Mouse (Mus musculus) v-Abl transformed pro-B cells (cell line): ENCODE measurements at regions not wholly inside any gene's neighbourhood (a gene's known extent, or its start where the extent isn't known, plus 50 kb on each side); places are given as distances from the start of the nearest gene placed in this dataset.

Experiments used
- in situ Hi-C, 2 experiments: fragments of 400-800 bp; cut with MboI; formaldehyde crosslinking; loops; one replicate each; pipeline ENCODE4 v1.15.1; 2025; ENCODE audit not compliant: unreplicated experiment in 2 of 2

GRCm38 (mm10) chr1:185684638-185685037 lies 230.0 kb downstream of the Slc30a10 start:
- in situ Hi-C loops: no loop called here

- in situ Hi-C loops: no loop called here
These were observed 233.9 kb downstream of the Slc30a10 start for GRCm38 (mm10) chr1:185688506-185688905.

- in situ Hi-C loops: no loop called here
These were observed 240.7 kb downstream of the Slc30a10 start for GRCm38 (mm10) chr1:185695394-185695793.

DNA sequence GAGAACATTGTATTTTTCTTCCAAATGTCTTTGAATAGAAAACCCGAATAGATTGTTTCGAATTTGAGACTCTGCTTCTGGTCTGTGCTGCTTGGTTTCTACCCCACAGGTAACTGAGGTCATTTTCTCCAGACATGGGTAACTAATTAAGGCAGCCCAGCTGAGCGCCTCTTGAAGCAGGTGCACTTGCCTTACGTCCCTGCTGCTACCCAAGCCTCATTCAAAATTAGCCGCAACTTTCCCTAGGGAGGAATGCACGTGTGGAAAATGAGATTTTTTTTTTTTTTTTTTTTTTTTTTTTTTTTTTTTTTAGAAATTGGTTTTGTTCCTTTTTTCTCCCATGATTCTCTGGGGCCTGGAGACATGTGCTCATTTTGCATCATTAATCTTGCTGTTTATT lies 245.1 kb downstream of the Slc30a10 start:
- in situ Hi-C loops: no loop called here

GRCm38 (mm10) chr1:185726324-185726723 lies 271.7 kb downstream of the Slc30a10 start:
- in situ Hi-C loops: no loop called here

- in situ Hi-C loops: no loop called here
These were observed 272.2 kb downstream of the Slc30a10 start for GRCm38 (mm10) chr1:185726811-185727210.

GRCm38 (mm10) chr1:185727749-185728148 lies 273.1 kb downstream of the Slc30a10 start:
- in situ Hi-C loops: no loop called here

GRCm38 (mm10) chr1:185728406-185728805 lies 273.8 kb downstream of the Slc30a10 start:
- in situ Hi-C loops: no loop called here

DNA sequence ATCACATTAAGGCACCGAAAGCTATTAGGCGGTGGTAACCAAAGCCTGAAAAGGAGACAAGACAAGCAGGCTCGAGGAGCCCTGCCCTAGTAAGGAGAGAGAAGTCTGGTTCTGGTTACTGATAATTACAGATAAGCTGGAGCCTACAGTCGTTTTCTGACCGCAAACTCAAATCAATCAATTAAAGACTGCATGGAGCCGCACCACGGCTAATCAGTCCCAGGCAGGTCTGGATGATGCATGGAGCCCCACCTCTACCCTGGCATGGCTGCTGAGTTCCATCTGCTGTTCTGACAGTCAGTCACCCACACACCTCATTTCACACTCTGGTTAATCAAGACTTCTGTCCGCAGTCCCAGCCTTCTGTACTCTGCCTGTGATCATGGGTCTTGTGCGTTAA lies 276.4 kb downstream of the Slc30a10 start:
- in situ Hi-C loops: no loop called here

DNA sequence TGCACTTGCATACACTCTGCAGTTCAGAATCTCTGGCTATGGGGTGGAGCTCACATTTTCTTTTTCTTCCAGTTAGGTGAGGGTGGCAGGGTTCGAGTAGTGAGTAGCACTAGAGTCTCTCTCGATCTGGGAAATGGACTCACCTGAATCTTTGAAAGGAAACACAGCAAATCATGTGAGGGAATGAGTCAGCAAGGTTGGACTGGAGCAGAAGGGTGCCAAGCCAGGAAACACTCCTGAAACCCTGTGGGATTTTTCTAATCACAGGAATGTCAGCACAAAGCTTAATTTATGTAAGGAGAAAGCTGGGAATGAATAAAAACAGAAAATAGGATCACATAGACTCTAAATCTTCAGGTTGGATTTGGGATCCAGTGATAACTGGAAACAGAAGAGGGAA lies 282.1 kb downstream of the Slc30a10 start:
- in situ Hi-C loops: no loop called here

DNA sequence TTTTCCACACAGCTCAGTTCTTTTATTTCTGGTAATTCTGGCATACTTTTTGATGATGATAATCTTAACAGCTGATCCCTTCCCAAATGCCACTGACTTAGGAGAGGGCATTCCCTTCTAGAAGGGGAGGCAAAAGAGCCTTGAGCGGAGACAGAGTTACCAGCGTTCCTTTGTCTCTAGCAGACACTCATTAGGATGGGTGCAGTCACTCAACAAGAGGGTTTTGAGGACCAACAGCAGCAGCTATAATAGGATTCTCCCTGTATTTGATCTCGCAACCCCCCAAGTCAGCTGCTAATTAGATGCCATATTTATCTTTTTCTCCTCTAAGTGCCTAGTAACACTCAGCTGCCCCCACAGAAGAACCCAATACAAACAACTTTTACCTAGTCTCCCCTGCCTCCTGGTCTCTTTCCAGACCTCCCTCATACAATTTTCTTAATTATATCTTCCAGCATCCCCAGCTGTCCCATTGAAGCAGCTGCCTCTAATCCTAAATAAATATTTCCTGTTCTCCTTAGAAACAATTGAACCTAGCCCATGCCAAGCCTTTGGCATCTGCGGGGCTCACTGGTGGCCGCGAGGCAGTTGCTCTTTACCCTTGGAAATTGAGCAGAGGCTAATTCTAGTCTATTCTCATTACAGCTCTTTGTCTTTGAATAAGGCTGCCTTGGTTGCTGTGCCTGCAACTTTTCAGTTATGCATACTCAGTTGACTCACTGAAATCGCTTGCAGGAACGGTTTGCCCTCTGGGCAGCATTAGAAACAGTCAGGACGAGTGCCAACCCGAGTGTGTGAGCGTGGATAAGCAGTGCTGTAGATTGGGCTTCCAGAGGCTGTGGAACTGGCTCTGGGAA lies 286.6 kb downstream of the Slc30a10 start:
- in situ Hi-C loops: no loop called here

- in situ Hi-C loops: no loop called here
These were observed 294.6 kb downstream of the Slc30a10 start for GRCm38 (mm10) chr1:185749251-185749650.

DNA sequence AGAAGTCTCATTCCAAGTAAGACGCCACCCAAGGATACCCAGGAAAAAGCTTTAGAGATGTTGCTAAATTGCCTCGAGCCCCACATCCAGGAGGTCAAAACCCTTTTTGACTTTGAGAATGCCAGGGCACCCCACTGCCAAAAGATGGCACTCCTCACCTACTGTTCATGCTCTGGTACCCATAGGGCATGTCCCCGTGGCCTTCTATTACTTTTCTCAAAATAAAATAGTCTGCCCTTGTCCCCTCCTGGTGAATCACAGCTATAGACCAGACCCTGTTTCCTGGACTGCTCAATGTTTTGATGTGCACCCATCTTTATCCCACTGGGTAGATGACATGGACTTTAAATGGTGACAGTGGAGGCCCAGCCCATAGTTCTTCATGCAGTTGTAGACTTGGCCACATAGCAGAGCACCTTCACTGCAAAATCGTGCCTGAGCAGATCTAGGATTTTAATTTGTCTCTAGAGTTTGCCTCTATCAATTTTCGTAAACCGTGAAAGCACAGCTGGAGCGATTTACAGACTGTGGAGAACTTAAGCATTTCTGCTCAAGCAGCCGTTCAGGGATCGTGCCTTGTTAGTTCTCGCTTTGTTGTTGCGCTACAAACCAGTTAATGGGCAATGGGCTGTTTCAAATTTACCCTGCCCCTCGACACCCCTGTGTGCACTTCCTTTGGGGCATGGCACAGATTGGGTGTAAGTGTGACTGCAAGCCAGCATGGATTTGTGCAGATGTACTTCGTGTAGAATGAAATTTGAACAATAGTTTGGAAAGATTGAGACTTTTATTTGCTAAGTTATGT lies 300.0 kb downstream of the Slc30a10 start:
- in situ Hi-C loops: no loop called here

- in situ Hi-C loops: no loop called here
These were observed 302.7 kb downstream of the Slc30a10 start for GRCm38 (mm10) chr1:185757376-185757775.

DNA sequence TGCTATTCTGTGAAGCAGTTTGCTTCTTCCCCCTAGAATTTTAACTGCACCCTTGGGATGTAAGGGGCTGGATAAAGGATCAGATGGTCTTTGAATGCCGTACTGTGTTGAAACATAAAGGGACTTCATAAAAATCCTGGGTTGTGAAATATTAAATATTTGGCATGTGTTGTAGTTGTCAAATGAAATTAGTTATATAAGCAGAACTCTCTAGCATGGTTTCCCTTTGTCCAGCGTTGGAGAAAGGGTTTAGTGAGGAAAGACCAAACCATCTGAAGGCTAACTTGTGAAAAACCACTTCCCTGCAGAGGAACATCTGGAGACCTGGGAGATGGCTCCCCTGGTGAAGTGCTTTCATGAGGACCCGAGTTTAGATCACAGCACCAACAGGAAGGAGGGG lies 319.6 kb downstream of the Slc30a10 start:
- in situ Hi-C loops: no loop called here

DNA sequence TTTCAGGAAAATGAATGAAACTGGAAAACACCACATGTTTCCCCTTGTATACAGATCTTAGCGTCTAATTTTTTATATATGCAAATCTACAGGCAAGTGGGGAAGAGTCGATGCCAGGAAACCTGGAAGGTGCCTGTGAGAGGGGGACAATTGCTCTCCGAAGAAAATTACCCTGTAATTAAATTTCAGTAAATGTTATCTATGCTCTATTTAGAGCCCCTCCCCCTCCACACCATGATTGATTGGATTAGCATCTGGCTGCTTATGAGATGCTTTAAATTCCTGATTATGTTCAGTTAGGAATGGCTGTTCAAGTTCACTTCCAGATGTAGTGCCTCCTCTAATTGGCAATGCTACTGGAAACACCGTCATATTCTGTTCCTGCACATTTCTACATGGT lies 325.0 kb downstream of the Slc30a10 start:
- in situ Hi-C loops: no loop called here

DNA sequence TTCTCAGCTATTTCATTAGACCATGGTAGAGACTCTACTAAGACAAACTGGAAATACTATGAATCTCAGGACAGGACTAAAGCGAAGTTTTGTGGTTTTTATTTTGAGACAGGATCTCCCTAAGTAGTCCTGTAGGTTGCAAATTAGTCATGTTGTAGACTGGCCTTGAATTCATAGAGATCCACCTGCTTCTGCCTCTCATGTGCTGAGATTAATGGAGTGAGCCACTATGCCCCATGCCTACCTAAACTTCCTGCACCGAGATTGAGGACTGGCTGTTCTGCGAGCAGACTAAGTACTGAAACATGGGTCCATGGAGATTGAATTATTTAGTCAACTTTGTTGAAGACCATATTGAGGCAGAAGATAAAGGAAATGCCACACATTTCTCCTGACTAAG lies 315.0 kb downstream of the Lyplal1 start:
- in situ Hi-C loops: no loop called here

DNA sequence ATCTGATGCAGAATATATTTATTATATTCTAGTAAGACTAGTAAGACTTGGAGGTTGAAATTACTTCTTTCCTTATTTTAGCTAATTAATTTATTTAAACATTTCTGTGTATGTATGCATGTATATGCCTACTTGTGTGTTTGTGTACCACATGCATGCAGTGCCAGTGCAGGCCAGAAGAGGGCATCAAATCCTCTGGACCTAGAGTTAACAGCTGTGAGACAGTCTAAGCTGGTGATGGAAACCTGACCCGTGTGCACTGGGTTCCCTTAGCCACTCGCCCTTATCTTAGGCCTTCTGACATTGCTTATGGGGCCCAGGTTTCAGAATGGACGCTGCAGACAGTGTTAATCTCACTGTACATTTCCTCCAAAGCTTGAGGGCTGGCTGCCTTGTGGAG lies 302.2 kb downstream of the Lyplal1 start:
- in situ Hi-C loops: no loop called here

- in situ Hi-C loops: no loop called here
These were observed 298.1 kb downstream of the Lyplal1 start for GRCm38 (mm10) chr1:185819044-185819443.

DNA sequence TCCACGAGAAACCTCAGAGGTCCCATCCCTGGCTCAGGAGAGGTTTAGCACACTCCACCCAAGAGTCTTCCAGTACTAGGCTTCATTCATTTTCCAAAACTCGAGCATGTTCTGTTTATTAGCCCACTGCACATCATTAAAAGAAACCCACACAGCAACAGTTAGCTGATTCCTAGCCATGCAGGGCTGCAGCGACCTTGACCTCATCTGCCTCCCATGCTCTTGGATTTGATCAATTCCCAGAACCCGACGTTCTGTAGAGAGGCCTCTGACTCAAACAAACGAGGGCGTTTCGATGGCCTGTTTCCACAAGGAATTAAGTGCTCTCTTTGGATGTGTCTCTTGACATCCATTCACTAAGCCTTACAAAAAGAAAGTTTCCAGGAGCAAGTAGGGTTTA lies 294.9 kb downstream of the Lyplal1 start:
- in situ Hi-C loops: no loop called here

- in situ Hi-C loops: no loop called here
These were observed 293.9 kb downstream of the Lyplal1 start for GRCm38 (mm10) chr1:185823226-185823625.

DNA sequence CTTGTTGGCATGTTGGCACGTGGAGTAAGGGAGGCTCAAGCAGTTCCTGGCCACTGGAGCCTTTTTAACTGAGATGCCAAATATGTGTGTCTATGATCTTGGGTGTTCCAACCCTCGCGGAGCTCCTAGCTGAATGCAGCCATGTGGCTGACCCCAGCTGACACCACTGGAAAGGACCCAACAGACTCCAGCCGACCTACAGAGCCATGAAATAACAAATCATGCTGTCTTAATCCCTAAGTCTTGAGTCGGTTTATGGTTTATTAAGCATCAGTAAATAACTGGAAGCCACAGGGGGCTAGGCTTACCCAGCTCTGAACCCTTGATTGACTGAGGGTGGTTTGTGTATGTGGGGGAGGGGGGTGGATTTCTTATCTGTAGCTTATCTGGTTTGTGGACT lies 293.2 kb downstream of the Lyplal1 start:
- in situ Hi-C loops: no loop called here
